Mouse (Mus musculus) lung, adult 2 months (tissue): ENCODE measurements around the gene Olfr860. TPM values are rescaled to one million over a fixed set of nuclear protein-coding genes. Genes with fewer than 3 reads are reported as not detected.
"Not testable (repeated sequence)": the region's sequence is repeated elsewhere in the genome, so short reads cannot be mapped to it uniquely, and the experiment has no call there.

Experiments used
- DNase-seq: peaks from one replicate; pipeline ENCODE4 v3.0.0; 2022
- H3K4me1 ChIP-seq: fragments of 200-500 bp; 2 replicates; pipeline ENCODE4 v1.6.1; 2011; ENCODE audit warnings: low read length; ENCODE audit not compliant: control insufficient read depth, insufficient read depth
- H3K4me3 ChIP-seq: fragments of 200-500 bp; replicated peaks from 2 replicates; pipeline ENCODE3; 2011; ENCODE audit warnings: low read depth, mild to moderate bottlenecking, control low read depth, low read length; ENCODE audit errors: extremely low read depth
- CTCF ChIP-seq: fragments of 200-500 bp; IDR thresholded peaks from 2 replicates; pipeline ENCODE4 v1.5.1; 2011; ENCODE audit warnings: mild to moderate bottlenecking, low read length, control low read depth; ENCODE audit not compliant: insufficient read depth
- POLR2A ChIP-seq: fragments of 200-500 bp; IDR thresholded peaks from 2 replicates; pipeline ENCODE4 v1.6.1; 2011; ENCODE audit warnings: low read depth, mild to moderate bottlenecking, control low read depth, low read length, borderline replicate concordance; ENCODE audit errors: extremely low read depth
- WGBS: fragments of 180-500 bp; shearing (Covaris S2); methylation state at CpG from one replicate; pipeline ENCODE4 v1.1.7; 2018; 5-methylcytosine and 5-hydroxymethylcytosine counted together
- polyA plus RNA-seq: library from polyadenylated mRNA; depleted of rRNA; stranded (reverse); fragments of >200 nt; gene quantifications from 2 replicates; pipeline ENCODE4 v1.2.3, GENCODE M21; 2012; rRNA removed

Olfr860 gene
- polyA plus RNA-seq, result not detected in 2 replicates

DNA sequence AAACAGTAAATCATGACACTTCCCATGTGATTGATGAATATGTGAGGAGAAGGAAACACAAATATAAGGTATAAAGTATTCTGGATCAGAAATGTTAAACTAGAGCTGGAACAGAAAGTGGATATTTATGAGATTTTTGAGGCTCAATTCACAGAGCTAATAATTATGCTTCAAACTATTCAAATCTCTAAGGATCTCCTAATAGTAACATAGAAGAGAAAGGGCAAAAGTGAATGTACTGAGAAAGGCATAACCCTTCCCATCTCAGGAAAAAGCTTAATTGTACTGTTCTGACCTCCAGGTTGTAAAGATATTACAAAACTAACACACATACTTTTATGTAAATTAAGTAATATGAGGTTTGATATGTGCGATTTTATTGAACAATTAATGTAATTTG is at the start of gene Olfr860:
TSS of gene Olfr860 (minus strand) at position 101 of the 400 bp plus-strand sequence.
- TF ChIP-seq CTCF, result no peak
- TF ChIP-seq POLR2A, result no peak
- WGBS, result 91% methylated on average over 1 of the region's 1 CpGs
- Histone ChIP-seq H3K4me1 (no peaks in the 10 kb centered on the region), H3K4me3 (no peak within 1 kb of the TSS)
- no peak for DNase-seq

- TF ChIP-seq CTCF (no peak), POLR2A (no peak)
- Histone ChIP-seq H3K4me1 (no peaks in the 10 kb centered on the region), H3K4me3 (no peak within 1 kb of the TSS)
- DNase-seq, result no peak
Observed at GRCm38 (mm10) chr9:19887904-19888303, 38.4 kb upstream of the Olfr860 start, which contains the start of gene Olfr862. Olfr862 (minus strand) TSS chr9:19888004.

GRCm38 (mm10) chr9:19804606-19805005 is 44.9 kb downstream of the Olfr860 start, which contains the start of gene Olfr859:
Olfr859 (plus strand) TSS chr9:19804906.
- 51% methylated on average over 1 of the region's 1 CpGs for WGBS
- not testable (repeated sequence) for DNase-seq, H3K4me1 ChIP-seq, H3K4me3 ChIP-seq

DNA sequence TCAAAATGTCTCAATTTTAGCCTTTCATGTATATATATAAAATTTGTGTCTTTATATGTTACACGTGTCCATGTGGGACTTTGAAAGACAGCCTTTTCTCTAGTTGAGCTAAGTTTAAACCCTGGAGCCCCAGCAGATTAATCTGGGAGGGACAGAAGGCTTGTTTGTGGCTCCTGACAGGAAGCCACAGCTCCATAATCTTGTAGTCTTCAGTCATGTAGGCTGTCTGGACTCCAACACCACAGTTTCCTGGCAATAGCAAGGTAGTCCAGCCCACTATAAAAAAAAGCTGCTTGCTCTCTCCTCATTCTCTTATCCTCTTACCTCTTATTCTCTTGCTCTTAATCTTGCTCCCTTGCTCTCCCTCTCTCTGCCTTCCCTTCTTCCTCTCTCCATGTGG is 46.5 kb downstream of the Olfr860 start:
- Histone ChIP-seq H3K4me1 (no peaks in the 10 kb centered on the region), H3K4me3 (no peak overlapping the region)
- TF ChIP-seq POLR2A (no peak), CTCF (no peak)
- DNase-seq, result no peak
- WGBS, result 60% methylated on average over 1 of the region's 1 CpGs

Other genes with a start within 250 kb of the Olfr860 start
- 5.6 and 7.4 TPM in 2 replicates for gene Zfp317, start 227.6 kb downstream of the Olfr860 start, polyA plus RNA-seq
- gene Olfr857, start 140.3 kb downstream of the Olfr860 start, polyA plus RNA-seq, result not detected in 2 replicates
- gene Olfr58, start 69.5 kb downstream of the Olfr860 start, polyA plus RNA-seq, result not detected in 2 replicates
- gene Olfr859, start 44.8 kb downstream of the Olfr860 start, polyA plus RNA-seq, result not detected in 2 replicates
- not detected in 2 replicates for gene Olfr862, start 38.3 kb upstream of the Olfr860 start, polyA plus RNA-seq
- gene Olfr77, start 67.1 kb upstream of the Olfr860 start, polyA plus RNA-seq, result not detected in 2 replicates
- gene Olfr866, start 178.3 kb upstream of the Olfr860 start, polyA plus RNA-seq, result not detected in 2 replicates
- gene Olfr867, start 207.8 kb upstream of the Olfr860 start, polyA plus RNA-seq, result not detected in 2 replicates
- not detected in 2 replicates for gene Olfr868, start 248.9 kb upstream of the Olfr860 start, polyA plus RNA-seq